Mouse (Mus musculus) retina, postnatal 7 days (tissue): ENCODE results near the gene Nipsnap3a.
A peak's percentile ranks its signal among the peaks of the same experiment; 100 is the strongest.

ENCODE experiments used
- DNase-seq: peaks from one replicate; pipeline ENCODE4 v3.0.0-alpha.2; 2012; ENCODE audit warnings: low read depth, low spot score

Nipsnap3a gene

DNA sequence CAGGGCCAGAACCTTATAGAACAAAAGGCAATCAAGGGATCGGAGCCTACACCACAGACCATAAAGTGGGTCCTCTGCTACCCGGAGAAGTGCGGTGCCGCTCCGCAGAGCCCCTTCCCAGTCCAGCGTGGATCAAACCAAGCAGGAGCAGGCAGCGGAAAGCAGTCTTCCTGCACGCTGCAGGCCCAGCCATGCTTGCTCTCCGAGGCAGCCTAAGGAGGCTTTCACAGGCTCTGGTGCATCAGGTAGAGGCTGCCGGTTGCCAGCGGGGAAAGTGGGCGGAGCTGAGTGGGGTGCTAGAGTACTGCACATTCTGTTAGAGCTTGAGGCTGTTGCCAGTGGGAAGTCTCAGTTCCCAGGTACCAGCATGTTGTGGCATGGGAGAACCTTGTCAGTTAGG is at the start of gene Nipsnap3a:
TSS of gene Nipsnap3a (plus strand) at position 25 of the 400 bp plus-strand sequence.
- no peak for DNase-seq

- DNase-seq: no peak
Observed at GRCm38 (mm10) chr4:52946665-52947064, 42.4 kb upstream of the Nipsnap3a start.

DNA sequence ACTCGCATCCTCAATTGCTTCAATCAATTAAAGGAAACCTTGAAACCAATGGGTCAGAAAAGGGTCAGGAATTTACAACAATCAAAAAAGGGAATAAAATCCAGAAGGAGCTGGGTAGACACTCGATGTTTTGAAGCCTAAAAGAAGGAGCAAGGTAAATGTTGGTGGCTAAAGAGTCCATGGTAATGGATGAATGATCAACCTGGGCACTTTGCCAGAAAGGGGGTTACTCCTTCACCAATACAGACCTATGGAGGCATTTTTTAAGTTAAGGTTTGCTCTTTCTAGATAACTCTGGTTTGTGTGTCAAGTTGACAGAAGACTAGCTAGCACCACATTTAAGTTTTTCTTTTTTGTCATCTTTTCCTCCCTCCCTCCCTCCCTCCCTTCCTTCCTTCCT is 40.1 kb upstream of the Nipsnap3a start:
- no peak for DNase-seq

DNA sequence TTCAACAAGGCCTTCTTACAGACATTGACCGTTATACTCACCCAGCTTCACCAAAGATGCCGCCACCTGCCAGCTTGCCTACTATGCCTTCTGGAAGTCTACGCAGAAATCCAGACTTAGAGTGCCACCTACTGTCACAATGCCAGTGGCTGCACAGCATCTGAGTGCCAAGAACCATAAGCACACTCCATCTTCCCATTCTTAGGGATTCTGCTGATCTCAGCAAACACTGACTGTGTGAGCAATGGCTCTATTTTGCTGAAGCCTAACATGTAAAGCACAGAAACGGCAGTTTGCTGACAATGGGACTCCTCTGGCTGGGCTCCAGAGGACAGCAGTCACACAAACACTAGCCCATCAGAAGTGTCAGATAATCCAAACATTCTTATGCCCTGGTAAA is 30.4 kb upstream of the Nipsnap3a start:
- peak; percentile 30 for DNase-seq

GRCm38 (mm10) chr4:52964247-52964646 is 24.8 kb upstream of the Nipsnap3a start, which contains the start of gene Olfr270:
TSS of gene Olfr270 (plus strand) at chr4:52964547.
- no peak for DNase-seq

- DNase-seq: no peak
Observed at GRCm38 (mm10) chr4:52985216-52985615, 3.9 kb upstream of the Nipsnap3a start.

- DNase-seq: no peak
Observed at GRCm38 (mm10) chr4:52986266-52986665, 2.8 kb upstream of the Nipsnap3a start.

DNA sequence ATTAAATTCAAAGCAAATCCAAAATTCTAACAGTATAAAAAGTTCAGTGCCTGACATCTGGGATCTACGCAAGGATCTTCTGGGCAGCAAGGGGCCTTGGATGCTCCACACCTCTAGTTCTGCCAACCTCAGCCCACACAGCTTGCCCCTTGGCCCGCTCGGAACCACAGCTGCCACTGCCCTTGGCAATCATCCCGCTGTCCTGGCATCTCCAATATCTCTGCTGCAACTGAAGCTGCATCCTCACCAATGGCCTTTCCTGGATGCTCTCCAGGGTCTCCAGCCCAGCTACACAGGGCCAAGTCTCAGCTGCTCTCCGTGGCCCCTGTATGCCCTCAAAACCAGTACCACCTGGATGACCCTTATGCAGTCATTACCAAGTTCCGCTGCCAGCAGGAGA is 10.4 kb downstream of the Nipsnap3a start:
- DNase-seq: no peak

GRCm38 (mm10) chr4:53000154-53000553 is 11.1 kb downstream of the Nipsnap3a start:
- DNase-seq: no peak

DNA sequence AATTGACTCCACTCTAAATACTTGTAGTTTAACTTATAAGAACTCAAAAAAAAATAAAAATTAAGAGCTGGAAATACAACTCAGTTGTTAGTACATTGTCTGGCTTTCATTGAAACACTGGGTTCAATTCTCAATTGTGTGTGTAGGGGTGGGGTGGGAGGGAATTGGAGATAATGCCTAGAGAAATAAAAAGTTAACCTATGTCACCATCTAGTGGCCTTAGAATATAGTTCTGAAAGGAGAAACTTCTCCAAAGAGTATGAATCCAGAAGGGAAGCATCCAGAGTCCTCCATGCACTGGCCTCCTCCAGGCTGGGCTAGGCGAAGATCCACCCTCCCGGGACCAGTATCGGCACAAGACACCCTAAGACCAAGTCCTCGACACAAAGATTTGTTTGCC is 20.1 kb downstream of the Nipsnap3a start:
- no peak for DNase-seq

DNA sequence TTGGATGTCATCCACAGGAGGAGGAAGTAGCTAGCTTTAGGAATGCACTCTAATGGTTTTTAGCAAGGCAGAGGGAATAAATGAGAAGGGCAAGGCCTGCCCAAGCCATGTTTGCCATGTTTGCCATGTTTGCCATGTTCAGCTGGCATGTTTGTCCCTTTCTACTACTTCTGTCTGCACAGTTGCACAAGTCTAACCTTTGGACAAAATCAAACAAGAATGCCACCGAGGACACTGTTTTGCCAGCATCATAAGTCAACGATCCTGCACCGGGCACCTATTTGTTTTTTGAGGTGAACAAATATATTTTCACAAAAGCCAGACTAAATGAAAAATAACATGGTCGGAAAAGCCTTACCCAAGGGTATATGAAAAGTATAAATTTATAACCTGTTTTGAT is 20.8 kb downstream of the Nipsnap3a start:
- DNase-seq: no peak

- DNase-seq: peak; percentile 93
Observed at GRCm38 (mm10) chr4:53011732-53012361, 22.8 kb downstream of the Nipsnap3a start, which contains the start of gene Nipsnap3b. TSS of gene Nipsnap3b (plus strand) at chr4:53011880.

- no peak for DNase-seq
Observed at GRCm38 (mm10) chr4:53014421-53014820, 25.3 kb downstream of the Nipsnap3a start.

DNA sequence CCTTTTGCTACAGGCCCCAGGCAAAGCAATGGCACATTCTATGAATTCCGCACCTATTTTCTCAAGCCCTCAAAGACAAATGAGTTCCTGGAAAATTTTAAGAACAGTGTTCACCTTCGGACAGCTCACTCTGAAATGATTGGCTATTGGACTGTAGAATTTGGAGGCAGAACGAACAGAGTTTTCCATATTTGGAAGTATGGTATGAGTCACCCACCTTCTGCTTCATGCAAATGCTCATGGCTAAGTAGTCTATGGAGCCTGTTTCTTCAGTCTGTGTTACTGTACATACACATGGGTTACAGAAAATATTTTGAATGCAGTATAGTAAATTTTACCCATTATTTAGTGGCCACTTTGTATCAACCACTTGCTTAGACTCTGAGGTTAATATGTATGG is 26.0 kb downstream of the Nipsnap3a start:
- DNase-seq: no peak

DNA sequence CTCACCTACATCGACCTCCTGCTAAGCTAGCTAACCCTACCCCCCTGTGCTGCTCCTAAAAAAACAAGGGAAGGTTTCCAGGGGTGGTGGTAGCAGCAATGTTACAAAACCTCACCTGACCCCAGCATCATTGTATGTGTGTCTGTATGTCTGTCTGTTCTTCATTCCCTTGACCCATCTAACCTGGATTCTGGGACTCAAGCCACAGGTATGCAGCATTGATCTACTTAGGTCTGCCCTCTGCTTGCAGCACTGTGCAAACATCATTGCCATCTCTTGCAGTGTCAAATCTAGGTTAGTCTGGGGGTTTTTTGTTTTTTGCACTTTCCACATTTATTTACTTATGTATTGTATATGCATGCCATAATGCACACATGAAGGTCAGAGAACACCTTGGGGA is 29.3 kb downstream of the Nipsnap3a start:
- DNase-seq: no peak

DNA sequence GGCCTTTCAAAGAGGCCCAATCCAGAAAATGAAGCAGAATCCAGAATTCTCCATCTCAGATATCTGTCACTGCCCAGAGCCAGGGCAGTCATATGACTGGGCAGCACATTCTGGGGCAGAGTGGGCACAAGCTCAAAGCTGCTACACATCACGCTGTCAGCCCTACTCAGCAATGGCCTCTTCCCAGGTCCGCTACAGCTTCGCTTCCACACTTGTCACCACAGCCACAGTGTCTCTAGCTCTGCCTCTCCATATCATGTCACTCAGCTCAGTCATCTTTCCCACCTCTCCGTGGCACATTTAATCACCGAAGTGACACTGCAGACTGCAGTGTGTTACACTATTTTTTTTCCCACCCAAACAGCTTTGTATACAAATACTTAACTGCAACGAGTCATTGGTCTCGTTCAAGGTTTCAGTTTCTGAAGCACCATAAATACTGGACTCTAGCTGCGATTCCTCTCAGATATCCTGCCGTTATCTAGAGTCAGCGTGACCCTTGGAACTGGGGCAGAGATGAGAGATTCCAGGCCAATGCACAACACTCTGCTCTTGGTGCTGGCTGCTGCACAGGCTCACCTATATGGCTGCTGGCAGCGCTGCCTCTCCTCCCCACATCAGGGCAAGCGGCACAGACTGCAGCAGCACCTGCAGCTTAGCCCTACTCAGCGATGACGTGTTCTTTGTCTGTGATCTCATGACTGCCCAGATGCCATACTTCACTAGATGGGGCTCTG is 34.3 kb downstream of the Nipsnap3a start:
- no peak for DNase-seq

GRCm38 (mm10) chr4:53024397-53024796 is 35.3 kb downstream of the Nipsnap3a start:
- no peak for DNase-seq

- no peak for DNase-seq
Observed at GRCm38 (mm10) chr4:53027811-53028210, 38.7 kb downstream of the Nipsnap3a start.

DNA sequence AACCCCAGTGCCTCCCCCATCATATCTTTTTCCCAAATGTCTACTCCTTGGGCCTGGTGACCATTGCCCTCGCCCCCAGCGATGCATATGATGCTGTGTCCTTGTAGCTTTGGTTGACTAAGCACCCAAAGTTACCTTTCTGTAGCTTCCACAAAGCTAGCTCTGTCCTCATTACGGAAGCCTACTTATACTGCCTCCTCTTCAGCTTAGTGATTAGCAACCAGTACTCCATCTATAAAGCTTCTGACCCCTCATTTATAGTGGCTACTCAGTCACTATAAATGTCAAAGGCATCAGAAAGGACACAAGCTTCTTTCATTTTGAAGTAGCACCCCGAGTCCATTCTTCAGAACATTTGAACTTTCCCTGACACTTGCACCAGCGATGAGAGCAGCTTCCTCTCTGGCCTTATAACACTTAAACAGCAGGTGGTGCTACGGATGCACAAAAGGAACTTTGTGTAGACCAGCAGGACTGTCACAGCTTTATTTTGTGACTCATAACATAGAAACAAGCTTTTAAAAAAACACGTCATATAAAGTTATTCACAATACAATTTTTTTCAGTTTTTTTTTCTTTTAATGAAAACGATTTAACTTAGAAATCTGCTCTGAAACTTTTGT is 41.4 kb downstream of the Nipsnap3a start:
- DNase-seq: no peak

DNA sequence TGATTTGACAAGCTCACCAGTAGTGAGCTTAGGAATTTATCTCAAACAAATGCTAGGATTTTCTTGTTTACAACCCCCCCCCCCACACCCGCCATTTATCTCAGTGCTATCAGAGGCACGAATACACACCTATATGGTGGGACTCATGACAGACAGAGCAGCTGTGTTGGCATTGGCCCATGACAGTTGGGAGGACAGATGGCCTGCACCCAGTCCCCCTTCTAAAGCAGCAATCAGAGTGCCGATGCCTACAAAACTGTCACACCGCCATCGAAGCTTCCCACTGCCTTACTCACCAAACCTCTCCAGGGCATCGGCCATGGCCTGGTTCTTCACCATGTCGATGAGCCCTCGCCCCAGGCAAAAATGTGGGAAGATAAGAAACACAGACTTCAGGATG is 54.7 kb downstream of the Nipsnap3a start:
- no peak for DNase-seq

GRCm38 (mm10) chr4:53045807-53046206 is 56.7 kb downstream of the Nipsnap3a start:
- DNase-seq: no peak

- no peak for DNase-seq
Observed at GRCm38 (mm10) chr4:53046238-53047022, 57.4 kb downstream of the Nipsnap3a start.
